10 mouse cellular contexts compared by ENCODE assay signal in the genomic region with DNA sequence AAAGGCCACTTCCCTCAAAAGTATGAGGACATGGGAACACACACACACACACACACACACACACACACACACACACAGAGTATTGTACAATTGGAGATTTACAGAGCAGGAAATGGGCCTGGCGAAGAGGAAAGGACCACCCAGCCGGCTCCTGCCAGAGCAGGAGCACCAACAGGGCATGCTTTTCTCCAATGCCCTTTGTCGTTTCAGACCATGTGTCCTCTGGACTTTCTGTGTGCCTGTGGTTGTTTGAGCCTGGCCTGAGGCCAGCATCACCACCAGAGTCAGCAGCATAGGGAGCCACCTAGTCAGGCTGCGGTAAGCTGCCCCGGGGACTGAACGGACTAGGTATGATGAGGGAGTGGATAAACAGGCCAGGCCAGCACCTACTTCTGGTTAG. TPM values are rescaled to one million over a fixed set of nuclear protein-coding genes. Genes with fewer than 3 reads are reported as not detected.
DNase-seq lines count a peak whose midpoint lies in the region; ATAC-seq and TF ChIP-seq lines count a peak whose summit lies in the region.
"Had no signal": no experiment of that assay in that cellular context is flagged by ENCODE, and none has a peak within 500 bp of the region (broad histone marks: within the 10 kb centered on the region; RNA-seq: fewer than 3 reads in every experiment).

No protein-coding gene starts in this region.

- H3K36me3 ChIP-seq in forebrain, postnatal 0 days (ENCODE audit: insufficient read depth), result no peaks in the 10 kb centered on the region
- no peaks in the 10 kb centered on the region for H3K36me3 ChIP-seq in forebrain, embryonic 16.5 days (ENCODE audit: control insufficient read depth, insufficient read depth)

- DNase-seq in forebrain, postnatal 0 days, result no peak
- DNase-seq in adrenal gland, postnatal 36 days, result peak; percentile 69 to 71
- peak; percentile 87 for DNase-seq in kidney, adult 11 months
- peak; percentile 43 for DNase-seq in lung, adult 2 months
- no peak for DNase-seq in adipocyte (ENCODE audit: low spot score)
- no peak for DNase-seq in frontal cortex, postnatal 14 days (ENCODE audit: low spot score in 2 of 2)
- DNase-seq in urinary bladder, adult 18-20 months (ENCODE audit: low spot score in 2 of 2), result no peak

- 54% methylated on average over 6 of the region's 6 CpGs for WGBS in forebrain, postnatal 0 days
- WGBS in forebrain, embryonic 16.5 days, result 44% methylated on average over 6 of the region's 6 CpGs
- 20% methylated on average over 6 of the region's 6 CpGs for WGBS in lung, adult 2 months

- no peak for TF ChIP-seq CTCF in forebrain, postnatal 0 days (IDR thresholded peaks at IDR 0.05; ENCODE audit: low read depth)
- no peak for TF ChIP-seq CTCF in lung, adult 2 months (IDR thresholded peaks at IDR 0.05; ENCODE audit: insufficient read depth, low read length)

- peak; percentile 32; the same call in 1 of the 2 replicates for ATAC-seq in forebrain, postnatal 0 days
- no peak for ATAC-seq in forebrain, embryonic 16.5 days

- no peak overlapping the region for H3K9ac ChIP-seq in forebrain, postnatal 0 days
- no peak overlapping the region for H3K9ac ChIP-seq in forebrain, embryonic 16.5 days (replicated peaks; ENCODE audit: low read depth, low read length)

- H3K27me3 ChIP-seq in forebrain, postnatal 0 days (ENCODE audit: insufficient read depth, low read length), result no peaks in the 10 kb centered on the region
- H3K27me3 ChIP-seq in forebrain, embryonic 16.5 days (replicated peaks; ENCODE audit: control insufficient read depth, insufficient read depth, low read length), result no peaks in the 10 kb centered on the region

- no peak overlapping the region for H3K4me3 ChIP-seq in forebrain, postnatal 0 days (ENCODE audit: low read depth, low read length)
- H3K4me3 ChIP-seq in forebrain, embryonic 16.5 days (replicated peaks; ENCODE audit: low read length), result no peak overlapping the region
- H3K4me3 ChIP-seq in lung, adult 2 months (replicated peaks; ENCODE audit: extremely low read depth, low read depth, low read length), result no peak overlapping the region
- H3K4me3 ChIP-seq: megakaryocyte, embryonic 14.5 days had no signal

- no peak overlapping the region for H3K27ac ChIP-seq in forebrain, postnatal 0 days (ENCODE audit: low read depth, low read length)
- no peak overlapping the region for H3K27ac ChIP-seq in forebrain, embryonic 16.5 days (ENCODE audit: low read length)

- no peak overlapping the region for H3K4me2 ChIP-seq in forebrain, postnatal 0 days (ENCODE audit: low read depth)
- H3K4me2 ChIP-seq in forebrain, embryonic 16.5 days (ENCODE audit: low read length), result no peak overlapping the region

- H3K9me3 ChIP-seq in forebrain, postnatal 0 days (ENCODE audit: low read length), result no peaks in the 10 kb centered on the region
- no peaks in the 10 kb centered on the region for H3K9me3 ChIP-seq in forebrain, embryonic 16.5 days (ENCODE audit: control insufficient read depth, low read length)

- TF ChIP-seq POLR2A in lung, adult 2 months (IDR thresholded peaks at IDR 0.05; ENCODE audit: borderline replicate concordance, extremely low read depth, low read depth, low read length), result peak; percentile 35; the same call in 1 of the 2 replicates

- no peaks in the 10 kb centered on the region for H3K4me1 ChIP-seq in forebrain, postnatal 0 days (ENCODE audit: insufficient read depth)
- H3K4me1 ChIP-seq in forebrain, embryonic 16.5 days (replicated peaks; ENCODE audit: control insufficient read depth, insufficient read depth, low read length), result no peaks in the 10 kb centered on the region
- peaks cover 8% of the 10 kb centered on the region for H3K4me1 ChIP-seq in lung, adult 2 months (ENCODE audit: control insufficient read depth, insufficient read depth, low read length)

RNA-seq across cellular contexts. Expression of gene Ppp1r16b, which starts 6.4 kb away (rescaled TPM):
- 25.2 and 27.2 TPM in 2 replicates for total RNA-seq in forebrain, postnatal 0 days (2014; rRNA removed)
- polyA plus RNA-seq in forebrain, postnatal 0 days (2015; fragmentation: Nextera tagmentation; extraction: Ambion mirVana), result 23.1 and 28.4 TPM in 2 replicates
- 30.3 and 33.3 TPM in 2 replicates for polyA plus RNA-seq in forebrain, embryonic 16.5 days (2015; fragmentation: Nextera tagmentation; extraction: Ambion mirVana)
- 10 to 100 TPM in 1 of 2 experiments, 1 to 10 TPM in 1; 8.8 to 14.1 TPM for total RNA-seq in adrenal gland, postnatal 36 days (2021)
- polyA plus RNA-seq in lung, adult 2 months (2012; rRNA removed), result 31.6 and 43.5 TPM in 2 replicates

RNA-seq across cellular contexts. Expression of gene Actr5, which starts 34.1 kb away (rescaled TPM):
- total RNA-seq in forebrain, postnatal 0 days (2014; rRNA removed), result 16.5 and 30.8 TPM in 2 replicates
- polyA plus RNA-seq in forebrain, postnatal 0 days (2015; fragmentation: Nextera tagmentation; extraction: Ambion mirVana), result 8.0 and 8.2 TPM in 2 replicates
- 11.3 and 12.3 TPM in 2 replicates for polyA plus RNA-seq in forebrain, embryonic 16.5 days (2015; fragmentation: Nextera tagmentation; extraction: Ambion mirVana)
- total RNA-seq in adrenal gland, postnatal 36 days (2021), result 10 to 100 TPM; 11.0 to 11.9 TPM
- 8.1 and 9.0 TPM in 2 replicates for polyA plus RNA-seq in lung, adult 2 months (2012; rRNA removed)

RNA-seq across cellular contexts. Expression of gene Slc32a1, which starts 48.3 kb away (rescaled TPM):
- 23.5 and 37.4 TPM in 2 replicates for total RNA-seq in forebrain, postnatal 0 days (2014; rRNA removed)
- polyA plus RNA-seq in forebrain, postnatal 0 days (2015; fragmentation: Nextera tagmentation; extraction: Ambion mirVana), result 7.4 and 10.8 TPM in 2 replicates
- 5.9 and 7.7 TPM in 2 replicates for polyA plus RNA-seq in forebrain, embryonic 16.5 days (2015; fragmentation: Nextera tagmentation; extraction: Ambion mirVana)
- total RNA-seq in adrenal gland, postnatal 36 days (2021), result not detected
- polyA plus RNA-seq in lung, adult 2 months (2012; rRNA removed), result not detected in 2 replicates
- polyA plus RNA-seq: small intestine, adult 2 months had no signal

Comparison
In these comparisons a context has a peak if more than half of its experiments do, and no peak if none do; other contexts are left out.
1. DNase-seq: peak in adrenal gland, postnatal 36 days (2 of 2), kidney, adult 11 months (single experiment) and lung, adult 2 months (single experiment); none in forebrain, postnatal 0 days (single experiment), adipocyte (single experiment), frontal cortex, postnatal 14 days (0 of 2) and urinary bladder, adult 18-20 months (0 of 2).